Mouse (Mus musculus): ENCODE data around the gene Gm973. TPM values are rescaled to one million over a fixed set of nuclear protein-coding genes. Genes with fewer than 3 reads are reported as not detected.

Gm973 gene
- polyA plus RNA-seq, 1 experiment from 2014 or later = 11.5 TPM

DNA sequence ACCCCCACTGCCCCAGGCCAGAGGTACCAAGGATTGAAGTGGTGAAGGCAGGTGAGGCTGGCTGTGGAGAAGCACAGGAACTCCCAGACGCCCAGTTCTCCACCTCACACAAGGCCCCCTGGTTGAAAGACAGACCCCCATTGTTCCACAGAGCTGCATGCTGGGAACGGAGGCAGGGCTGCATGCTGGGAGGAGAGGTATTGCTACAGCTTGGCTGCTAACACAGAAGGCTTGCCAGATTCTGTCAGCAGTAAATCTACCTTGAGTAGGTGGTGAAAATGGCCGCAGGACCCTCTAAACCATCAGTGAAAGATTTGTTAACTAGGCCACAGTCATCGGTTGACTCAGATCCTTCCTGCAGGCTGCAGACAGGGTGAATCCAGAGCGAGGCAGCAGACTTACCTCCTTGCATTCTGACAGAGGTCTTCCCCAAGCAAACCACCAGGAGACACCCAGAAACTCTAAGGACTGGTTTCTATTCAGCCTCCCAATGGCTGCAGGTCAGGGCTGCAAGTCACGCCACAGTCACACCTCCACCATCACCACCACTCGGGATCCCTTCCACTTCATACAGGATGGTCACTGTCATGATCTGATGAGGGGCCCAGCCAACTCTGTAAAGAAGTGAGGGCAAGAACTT, 33.1 kb downstream of the Gm973 start:
- ATAC-seq = 0 out of 2 replicates have a peak, but pooled peaks have one; percentile 32
- H3K4me1 ChIP-seq (ENCODE audit: control insufficient read depth, insufficient read depth, low read depth, low read length) = no peaks in the 10 kb centered on the region
- H3K27me3 ChIP-seq (replicated peaks; ENCODE audit: control insufficient read depth, insufficient read depth, low read length) = no peaks in the 10 kb centered on the region
- H3K9ac ChIP-seq (ENCODE audit: low read depth, low read length) = no peak overlapping the region
- WGBS = 56% methylated on average over 7 of the region's 7 CpGs
- no peak overlapping the region for H3K4me3 ChIP-seq (ENCODE audit: low read length)
- H3K4me2 ChIP-seq (ENCODE audit: low read length) = no peak overlapping the region
- H3K9me3 ChIP-seq (ENCODE audit: control insufficient read depth, low read length) = no peaks in the 10 kb centered on the region
- H3K36me3 ChIP-seq (ENCODE audit: control insufficient read depth, insufficient read depth, low read length) = no peaks in the 10 kb centered on the region
- H3K27ac ChIP-seq (ENCODE audit: low read depth, low read length) = no peak overlapping the region

DNA sequence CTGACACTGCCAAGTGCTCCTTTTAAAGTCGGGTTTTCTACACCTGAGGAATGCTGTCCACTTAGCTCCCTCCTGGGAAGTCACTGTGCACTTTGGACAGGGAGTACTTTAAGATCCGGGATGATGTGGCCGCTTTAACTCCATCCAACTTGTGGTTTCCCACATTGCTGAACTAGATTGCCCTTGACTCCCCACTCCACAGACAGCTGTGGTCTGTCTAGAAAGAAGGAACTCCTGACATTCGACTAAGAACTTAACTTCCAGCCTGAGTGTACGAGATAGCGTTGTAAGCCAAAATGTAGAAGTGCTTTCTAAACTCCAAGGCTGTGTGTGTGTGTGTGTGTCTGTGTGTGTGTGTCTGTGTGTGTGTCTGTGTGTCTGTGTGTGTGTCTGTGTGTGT, 34.2 kb downstream of the Gm973 start:
- ATAC-seq = no peak
- Histone ChIP-seq H3K9me3 (ENCODE audit: control insufficient read depth, low read length) (no peaks in the 10 kb centered on the region), H3K4me1 (ENCODE audit: control insufficient read depth, insufficient read depth, low read depth, low read length) (no peaks in the 10 kb centered on the region), H3K9ac (ENCODE audit: low read depth, low read length) (no peak overlapping the region), H3K4me2 (ENCODE audit: low read length) (no peak overlapping the region), H3K36me3 (ENCODE audit: control insufficient read depth, insufficient read depth, low read length) (no peaks in the 10 kb centered on the region), H3K27me3 (replicated peaks; ENCODE audit: control insufficient read depth, insufficient read depth, low read length) (no peaks in the 10 kb centered on the region), H3K4me3 (ENCODE audit: low read length) (no peak overlapping the region), H3K27ac (ENCODE audit: low read depth, low read length) (no peak overlapping the region)
- WGBS = 81% methylated on average over 6 of the region's 6 CpGs

DNA sequence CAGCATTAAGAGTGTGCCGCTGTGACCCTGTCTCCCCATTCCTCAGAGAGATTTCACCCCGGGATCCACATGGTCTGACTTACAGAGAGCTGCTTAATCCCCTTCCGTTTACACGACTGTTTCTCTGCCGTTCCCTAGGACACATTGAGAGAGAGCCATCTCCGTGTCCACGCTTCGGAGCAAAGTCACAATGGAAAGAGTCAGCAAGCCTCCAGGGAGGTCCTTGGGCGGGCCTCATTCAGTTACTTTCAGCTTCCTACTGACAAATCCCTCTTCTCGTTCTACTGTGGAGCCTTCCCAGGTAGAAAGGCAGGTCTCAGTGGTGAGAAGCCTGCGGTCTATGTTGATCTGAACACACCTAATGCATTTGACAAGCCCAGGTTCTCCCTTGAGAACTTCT, 34.9 kb downstream of the Gm973 start:
- H3K27me3 ChIP-seq (replicated peaks; ENCODE audit: control insufficient read depth, insufficient read depth, low read length) = no peaks in the 10 kb centered on the region
- WGBS = 69% methylated on average over 11 of the region's 11 CpGs
- ATAC-seq = no peak

DNA sequence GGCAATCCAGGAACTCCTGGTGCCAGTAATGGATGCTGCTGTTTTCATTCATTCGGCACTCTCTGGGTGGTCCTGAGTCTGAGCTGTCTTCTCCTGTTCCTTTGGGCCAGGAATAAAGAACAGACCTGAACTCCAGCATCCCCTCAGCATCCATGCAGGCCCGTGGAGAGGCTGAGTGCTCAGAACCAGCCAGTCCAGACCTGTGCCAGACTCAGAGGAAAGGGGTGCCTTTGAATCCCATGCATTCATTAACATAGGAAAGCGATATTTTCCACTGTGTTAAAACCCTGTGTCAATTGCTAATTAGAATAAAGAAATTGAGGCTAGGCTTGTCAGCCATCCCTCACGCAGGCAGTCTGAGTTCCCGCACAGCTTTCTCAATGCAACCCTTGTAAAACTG, 37.6 kb downstream of the Gm973 start:
- Histone ChIP-seq H3K9ac (ENCODE audit: low read depth, low read length) (no peak overlapping the region), H3K36me3 (ENCODE audit: control insufficient read depth, insufficient read depth, low read length) (no peaks in the 10 kb centered on the region), H3K4me2 (ENCODE audit: low read length) (no peak overlapping the region), H3K27me3 (replicated peaks; ENCODE audit: control insufficient read depth, insufficient read depth, low read length) (no peaks in the 10 kb centered on the region), H3K27ac (ENCODE audit: low read depth, low read length) (no peak overlapping the region), H3K9me3 (ENCODE audit: control insufficient read depth, low read length) (no peaks in the 10 kb centered on the region), H3K4me3 (ENCODE audit: low read length) (no peak overlapping the region), H3K4me1 (ENCODE audit: control insufficient read depth, insufficient read depth, low read depth, low read length) (no peaks in the 10 kb centered on the region)
- peak; percentile 72 for ATAC-seq
- 23% methylated on average over 5 of the region's 5 CpGs for whole genome bisulfite sequencing

More for the DNA sequence above, 34.9 kb downstream of the Gm973 start:
- Histone ChIP-seq H3K4me2 (ENCODE audit: low read length) (no peak overlapping the region), H3K4me1 (ENCODE audit: control insufficient read depth, insufficient read depth, low read depth, low read length) (no peaks in the 10 kb centered on the region), H3K4me3 (ENCODE audit: low read length) (no peak overlapping the region), H3K36me3 (ENCODE audit: control insufficient read depth, insufficient read depth, low read length) (no peaks in the 10 kb centered on the region), H3K27ac (ENCODE audit: low read depth, low read length) (no peak overlapping the region), H3K9ac (ENCODE audit: low read depth, low read length) (no peak overlapping the region), H3K9me3 (ENCODE audit: control insufficient read depth, low read length) (no peaks in the 10 kb centered on the region)

DNA sequence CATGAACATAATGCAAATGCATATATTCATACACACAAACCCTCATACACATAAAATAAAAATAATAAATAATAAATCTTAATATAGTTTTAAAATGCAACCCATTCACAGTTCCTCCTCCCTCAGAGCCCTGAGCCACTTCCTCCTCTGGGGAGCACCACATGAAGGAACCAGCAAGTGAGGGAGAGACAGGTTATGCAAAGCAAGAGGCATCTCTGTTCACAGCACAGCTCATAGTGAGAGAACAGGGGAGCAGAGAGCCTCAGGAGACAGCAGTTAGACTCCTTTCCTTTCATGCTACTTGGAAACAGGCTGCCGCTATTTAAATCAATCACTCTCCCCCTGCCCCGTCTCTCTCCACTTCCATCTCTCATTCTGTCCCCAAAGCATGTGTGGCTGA, 47.5 kb downstream of the Gm973 start:
- no peak overlapping the region for H3K4me2 ChIP-seq (ENCODE audit: low read length)
- no peaks in the 10 kb centered on the region for H3K27me3 ChIP-seq (replicated peaks; ENCODE audit: control insufficient read depth, insufficient read depth, low read length)
- no peaks in the 10 kb centered on the region; the same call in 1 of the 2 replicates for H3K4me1 ChIP-seq (ENCODE audit: control insufficient read depth, insufficient read depth, low read depth, low read length)
- no peak overlapping the region for H3K27ac ChIP-seq (ENCODE audit: low read depth, low read length)
- 57% methylated on average over 2 of the region's 2 CpGs for WGBS
- no peak overlapping the region for H3K9ac ChIP-seq (ENCODE audit: low read depth, low read length)
- no peak overlapping the region for H3K4me3 ChIP-seq (ENCODE audit: low read length)
- 0 out of 2 replicates have a peak, but pooled peaks cover 2% of the 10 kb centered on the region for H3K9me3 ChIP-seq (ENCODE audit: control insufficient read depth, low read length)
- no peak for ATAC-seq
- no peaks in the 10 kb centered on the region for H3K36me3 ChIP-seq (ENCODE audit: control insufficient read depth, insufficient read depth, low read length)

DNA sequence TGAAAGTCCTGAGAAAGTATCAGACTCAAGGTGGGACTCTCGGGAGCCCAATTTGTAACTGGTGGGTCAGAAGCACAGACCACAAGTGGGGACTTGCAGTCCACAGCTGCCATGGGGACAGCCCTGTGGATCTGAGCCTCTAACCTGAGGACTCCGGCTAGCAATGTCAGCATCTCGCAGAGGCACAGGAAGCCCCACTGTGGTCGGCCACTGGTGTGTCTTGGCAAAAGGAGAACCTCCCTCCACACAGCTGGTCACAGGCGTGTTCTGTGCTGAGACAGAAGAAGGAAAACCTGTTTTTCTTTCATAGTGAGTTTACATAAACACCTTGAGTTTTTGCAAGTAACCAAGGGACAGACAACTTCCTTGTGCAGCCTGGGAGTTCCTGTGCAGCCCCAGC, 49.7 kb downstream of the Gm973 start:
- H3K4me1 ChIP-seq (ENCODE audit: control insufficient read depth, insufficient read depth, low read depth, low read length) = no peaks in the 10 kb centered on the region; the same call in 1 of the 2 replicates
- ATAC-seq = no peak
- H3K27ac ChIP-seq (ENCODE audit: low read depth, low read length) = no peak overlapping the region
- no peak overlapping the region for H3K4me3 ChIP-seq (ENCODE audit: low read length)
- no peak overlapping the region for H3K4me2 ChIP-seq (ENCODE audit: low read length)
- H3K27me3 ChIP-seq (replicated peaks; ENCODE audit: control insufficient read depth, insufficient read depth, low read length) = no peaks in the 10 kb centered on the region
- H3K9me3 ChIP-seq (ENCODE audit: control insufficient read depth, low read length) = 0 out of 2 replicates have a peak, but pooled peaks cover 2% of the 10 kb centered on the region
- 84% methylated on average over 5 of the region's 5 CpGs for WGBS
- no peaks in the 10 kb centered on the region for H3K36me3 ChIP-seq (ENCODE audit: control insufficient read depth, insufficient read depth, low read length)
- no peak overlapping the region for H3K9ac ChIP-seq (ENCODE audit: low read depth, low read length)

DNA sequence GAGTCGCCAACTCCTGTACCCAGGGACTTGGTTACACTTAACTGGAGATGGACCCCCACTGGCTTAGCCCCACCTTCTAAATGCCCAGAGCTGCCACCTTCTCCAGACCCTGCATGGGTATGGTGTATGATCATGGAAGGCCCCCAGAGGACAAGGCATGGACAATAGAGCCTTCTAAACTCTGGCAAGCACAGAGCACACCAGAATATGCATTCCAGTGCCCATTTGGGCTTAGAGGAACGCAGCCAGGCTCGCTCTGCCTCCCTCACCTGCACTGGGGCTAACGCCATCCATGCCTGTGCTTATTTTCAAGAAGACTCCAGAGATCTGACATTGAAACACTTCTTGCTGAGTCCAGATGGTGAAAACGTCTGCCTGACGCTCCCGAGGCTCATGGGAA, 50.2 kb downstream of the Gm973 start:
- no peaks in the 10 kb centered on the region; the same call in 1 of the 2 replicates for H3K4me1 ChIP-seq (ENCODE audit: control insufficient read depth, insufficient read depth, low read depth, low read length)
- no peak overlapping the region for H3K4me3 ChIP-seq (ENCODE audit: low read length)
- H3K4me2 ChIP-seq (ENCODE audit: low read length) = no peak overlapping the region
- 73% methylated on average over 7 of the region's 7 CpGs for WGBS
- H3K36me3 ChIP-seq (ENCODE audit: control insufficient read depth, insufficient read depth, low read length) = no peaks in the 10 kb centered on the region
- no peak overlapping the region for H3K9ac ChIP-seq (ENCODE audit: low read depth, low read length)
- no peak overlapping the region for H3K27ac ChIP-seq (ENCODE audit: low read depth, low read length)
- ATAC-seq = no peak
- H3K27me3 ChIP-seq (replicated peaks; ENCODE audit: control insufficient read depth, insufficient read depth, low read length) = no peaks in the 10 kb centered on the region
- 0 out of 2 replicates have a peak, but pooled peaks cover 2% of the 10 kb centered on the region for H3K9me3 ChIP-seq (ENCODE audit: control insufficient read depth, low read length)

DNA sequence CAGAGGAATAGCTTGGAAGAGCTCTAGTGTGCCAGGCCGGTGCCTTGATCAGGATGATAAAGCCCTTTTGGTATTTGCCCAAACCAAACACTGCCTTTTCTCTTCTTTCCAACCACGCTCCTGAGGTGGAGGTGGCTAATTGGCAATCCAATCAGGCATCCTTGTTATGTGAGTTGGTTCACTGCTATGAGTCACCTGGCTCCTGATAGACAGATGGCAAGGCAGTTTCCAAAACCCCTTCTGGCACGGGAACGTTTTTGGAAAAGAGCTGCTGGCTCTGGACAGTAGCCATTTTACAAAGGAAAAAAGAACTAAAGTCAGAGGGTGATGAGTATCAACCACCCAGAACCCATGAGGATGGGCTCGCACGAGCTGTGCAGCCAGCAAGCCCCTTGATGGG, 50.9 kb downstream of the Gm973 start:
- Histone ChIP-seq H3K4me3 (ENCODE audit: low read length) (no peak overlapping the region), H3K27ac (ENCODE audit: low read depth, low read length) (no peak overlapping the region)
- peak; percentile 60; the same call in 1 of the 2 replicates for ATAC-seq

DNA sequence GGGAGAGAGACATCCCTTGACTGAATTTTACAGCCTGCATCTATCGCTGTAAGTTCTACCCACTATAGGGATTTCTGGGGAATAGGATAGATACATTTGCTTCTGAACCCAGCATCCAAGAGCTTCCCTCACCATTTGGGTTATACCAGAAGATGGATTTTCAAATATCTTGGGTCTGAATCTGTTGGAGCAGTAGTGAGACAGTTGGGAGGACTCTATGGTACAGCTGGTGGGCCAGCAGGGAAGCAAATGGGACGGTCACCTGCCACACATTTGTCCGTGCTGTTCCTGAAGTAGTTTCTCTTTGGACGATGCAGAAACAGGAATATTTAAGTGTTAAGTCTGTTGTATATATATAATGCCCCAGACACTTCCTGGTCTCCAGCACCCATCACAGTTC, 51.5 kb downstream of the Gm973 start:
- Histone ChIP-seq H3K4me1 (ENCODE audit: control insufficient read depth, insufficient read depth, low read depth, low read length) (no peaks in the 10 kb centered on the region; the same call in 1 of the 2 replicates), H3K9me3 (ENCODE audit: control insufficient read depth, low read length) (0 out of 2 replicates have a peak, but pooled peaks cover 2% of the 10 kb centered on the region), H3K4me2 (ENCODE audit: low read length) (no peak overlapping the region), H3K36me3 (ENCODE audit: control insufficient read depth, insufficient read depth, low read length) (no peaks in the 10 kb centered on the region), H3K9ac (ENCODE audit: low read depth, low read length) (no peak overlapping the region), H3K27ac (ENCODE audit: low read depth, low read length) (no peak overlapping the region), H3K4me3 (ENCODE audit: low read length) (no peak overlapping the region), H3K27me3 (replicated peaks; ENCODE audit: control insufficient read depth, insufficient read depth, low read length) (no peaks in the 10 kb centered on the region)
- no peak for ATAC-seq
- whole genome bisulfite sequencing = 82% methylated on average over 4 of the region's 4 CpGs

More for the DNA sequence above, 50.9 kb downstream of the Gm973 start:
- no peak overlapping the region for H3K9ac ChIP-seq (ENCODE audit: low read depth, low read length)
- no peak overlapping the region for H3K4me2 ChIP-seq (ENCODE audit: low read length)
- H3K4me1 ChIP-seq (ENCODE audit: control insufficient read depth, insufficient read depth, low read depth, low read length) = no peaks in the 10 kb centered on the region; the same call in 1 of the 2 replicates
- H3K27me3 ChIP-seq (replicated peaks; ENCODE audit: control insufficient read depth, insufficient read depth, low read length) = no peaks in the 10 kb centered on the region
- 67% methylated on average over 6 of the region's 6 CpGs for WGBS
- H3K9me3 ChIP-seq (ENCODE audit: control insufficient read depth, low read length) = 0 out of 2 replicates have a peak, but pooled peaks cover 2% of the 10 kb centered on the region
- no peaks in the 10 kb centered on the region for H3K36me3 ChIP-seq (ENCODE audit: control insufficient read depth, insufficient read depth, low read length)
